Mouse (Mus musculus) kidney, adult 2 months (tissue): ENCODE measurements around the gene Elmod3. TPM values are rescaled to one million over a fixed set of nuclear protein-coding genes. Genes with fewer than 3 reads are reported as not detected.
A peak's percentile ranks its signal among the peaks of the same experiment; 100 is the strongest.

Source experiments
- DNase-seq: peaks from one replicate; pipeline ENCODE4 v3.0.0; 2021
- H3K27ac ChIP-seq: fragments of 200-500 bp; 2 replicates; pipeline ENCODE4 v1.5.1; 2012; ENCODE audit warnings: low read depth, low read length, control low read depth, inconsistent platforms; ENCODE audit not compliant: insufficient read depth
- H3K27me3 ChIP-seq: fragments of 200-500 bp; replicated peaks from 2 replicates; pipeline ENCODE4 v1.6.1; 2012; ENCODE audit warnings: mild to moderate bottlenecking, moderate library complexity, low read length, inconsistent platforms; ENCODE audit not compliant: control insufficient read depth, insufficient read depth
- H3K36me3 ChIP-seq: fragments of 200-500 bp; 2 replicates; pipeline ENCODE4 v1.6.1; 2012; ENCODE audit warnings: mild to moderate bottlenecking, moderate library complexity, low read length, inconsistent platforms; ENCODE audit not compliant: control insufficient read depth, insufficient read depth
- H3K4me1 ChIP-seq: fragments of 200-500 bp; 2 replicates; pipeline ENCODE4 v1.6.1; 2011; ENCODE audit warnings: low read length; ENCODE audit not compliant: control insufficient read depth, insufficient read depth
- H3K4me3 ChIP-seq: fragments of 200-500 bp; 2 replicates; pipeline ENCODE4 v1.5.1; 2011; ENCODE audit warnings: mild to moderate bottlenecking, low read depth, low read length, control low read depth; ENCODE audit not compliant: insufficient read depth
- CTCF ChIP-seq: fragments of 200-500 bp; conservative IDR thresholded peaks from 2 replicates; pipeline ENCODE4 v1.5.1; 2011; ENCODE audit warnings: low read depth, mild to moderate bottlenecking, control low read depth, low read length, moderate library complexity, mixed read lengths; ENCODE audit not compliant: insufficient read depth, insufficient read length
- POLR2A ChIP-seq: fragments of 200-500 bp; IDR thresholded peaks from one replicate; pipeline ENCODE4 v1.6.1; 2011; ENCODE audit warnings: low read depth, low read length, control low read depth
- WGBS: fragments of 180-500 bp; shearing (Covaris S2); methylation state at CpG from one replicate; pipeline ENCODE4 v1.1.7; 2018; 5-methylcytosine and 5-hydroxymethylcytosine counted together
- polyA plus RNA-seq: library from polyadenylated mRNA; depleted of rRNA; stranded (reverse); fragments of >200 nt; gene quantifications from 2 replicates; pipeline ENCODE4 v1.2.3, GENCODE M21; 2012

Elmod3 gene
- polyA plus RNA-seq, 1 experiment = 43.0 TPM

DNA sequence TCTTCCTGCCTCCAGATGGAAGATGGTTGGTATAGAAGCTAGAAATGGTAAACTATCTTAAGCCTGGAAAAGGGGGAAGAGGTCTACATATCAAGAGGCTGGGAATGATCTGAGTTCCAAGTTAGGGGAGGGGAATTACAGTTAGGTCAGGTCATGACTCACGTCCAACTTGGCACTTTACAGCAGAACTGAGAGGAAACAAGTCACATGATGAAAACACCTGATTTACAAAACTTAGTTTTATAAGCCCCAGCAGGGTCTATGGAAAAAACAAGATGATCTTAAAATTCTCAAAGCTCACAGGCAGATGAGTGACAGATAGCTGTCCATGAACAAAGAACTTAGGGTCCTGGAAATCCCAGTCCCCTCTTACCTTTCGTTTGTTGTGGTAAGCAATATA, 16.9 kb upstream of the Elmod3 start:
- DNase-seq = peak; percentile 44
- H3K27me3 ChIP-seq = no peaks in the 10 kb centered on the region
- H3K4me1 ChIP-seq = peaks cover 23% of the 10 kb centered on the region; the same call in 1 of the 2 replicates
- no peak overlapping the region for H3K27ac ChIP-seq
- H3K4me3 ChIP-seq = peak overlapping the region; percentile 94
- peaks cover 8% of the 10 kb centered on the region; the same call in 1 of the 2 replicates for H3K36me3 ChIP-seq
- TF ChIP-seq POLR2A (no peak), CTCF (no peak)
- WGBS = 23% methylated on average over 2 of the region's 2 CpGs

DNA sequence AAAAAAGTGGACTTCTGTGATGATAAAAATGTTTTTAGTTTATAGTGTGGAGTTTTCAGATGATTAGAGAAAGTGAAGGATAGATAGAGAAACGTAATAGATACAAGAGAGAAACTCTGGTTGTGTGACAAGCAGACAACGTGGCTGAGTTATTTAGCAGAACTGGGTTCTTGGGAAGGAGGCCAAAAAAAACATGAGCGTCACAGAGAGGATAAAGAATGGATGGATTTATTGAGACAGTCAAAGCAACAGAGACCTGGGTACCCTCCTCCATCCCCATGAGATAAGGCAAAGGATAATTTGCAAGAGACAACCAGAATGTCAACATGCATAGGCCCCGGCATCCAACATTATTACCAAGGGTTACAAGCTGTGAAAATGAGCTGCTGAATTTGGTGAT, 12.0 kb upstream of the Elmod3 start:
- TF ChIP-seq CTCF (no peak), POLR2A (no peak)
- DNase-seq = no peak

DNA sequence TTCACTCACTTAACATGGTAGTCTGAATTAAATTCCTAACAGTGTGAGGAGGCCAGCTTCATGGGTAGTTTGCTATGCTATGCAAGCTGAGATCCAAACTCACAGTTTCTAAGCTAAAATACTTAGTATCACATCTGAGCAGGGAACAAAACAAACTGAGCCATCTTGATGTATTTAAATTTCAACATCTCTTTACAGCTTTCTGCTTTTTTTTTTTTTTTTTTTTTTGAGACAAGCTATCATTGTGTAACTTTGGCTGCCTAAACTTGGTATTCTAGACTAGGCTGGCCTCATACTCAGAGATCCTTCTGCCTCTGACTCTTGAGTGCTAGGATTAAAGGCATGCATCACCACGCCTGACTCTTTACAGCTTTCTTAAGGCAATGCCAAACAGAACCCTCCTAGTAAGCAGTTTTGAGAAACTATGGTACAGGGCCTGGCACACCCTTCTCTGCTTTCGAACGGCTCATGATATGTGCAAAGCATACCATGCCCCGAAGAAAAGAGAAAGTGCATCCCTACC, 10.5 kb upstream of the Elmod3 start:
- peaks cover 8% of the 10 kb centered on the region for H3K36me3 ChIP-seq
- TF ChIP-seq POLR2A = no peak
- TF ChIP-seq CTCF = no peak

More for the DNA sequence above, 12.0 kb upstream of the Elmod3 start:
- H3K27me3 ChIP-seq = no peaks in the 10 kb centered on the region
- H3K27ac ChIP-seq = no peak overlapping the region
- peaks cover 8% of the 10 kb centered on the region; the same call in 1 of the 2 replicates for H3K36me3 ChIP-seq
- no peak overlapping the region for H3K4me3 ChIP-seq
- WGBS = 32% methylated on average over 4 of the region's 4 CpGs
- peaks cover 13% of the 10 kb centered on the region; the same call in 1 of the 2 replicates for H3K4me1 ChIP-seq

DNA sequence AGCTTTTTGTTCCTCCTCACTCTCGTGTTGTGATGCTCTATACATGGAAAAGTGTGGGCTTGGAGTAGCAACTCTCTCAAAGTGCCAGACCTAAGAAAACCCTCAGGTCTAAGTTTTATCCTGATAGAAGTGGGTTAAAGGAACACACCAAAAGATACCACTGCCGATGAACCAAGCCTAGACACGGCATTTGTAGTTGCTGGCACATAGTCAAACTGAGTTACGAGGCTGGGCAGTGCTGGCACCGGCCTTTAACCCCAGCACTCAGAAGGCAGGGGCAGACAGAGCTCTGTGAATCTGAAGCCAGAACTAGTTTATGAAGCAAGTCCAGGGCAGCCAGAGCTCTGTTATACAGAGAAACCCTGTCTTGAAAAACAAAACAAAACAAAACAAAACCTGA, 9.5 kb upstream of the Elmod3 start:
- Histone ChIP-seq H3K4me1 (peaks cover 8% of the 10 kb centered on the region; the same call in 1 of the 2 replicates), H3K27me3 (no peaks in the 10 kb centered on the region), H3K36me3 (peaks cover 8% of the 10 kb centered on the region), H3K27ac (0 out of 2 replicates have a peak overlapping the region, but pooled peaks have one; percentile 13), H3K4me3 (no peak overlapping the region)
- DNase-seq = peak; percentile 87
- 33% methylated on average over 5 of the region's 5 CpGs for WGBS
- TF ChIP-seq CTCF = no peak
- TF ChIP-seq POLR2A = no peak

More for the DNA sequence above, 10.5 kb upstream of the Elmod3 start:
- Histone ChIP-seq H3K27me3 (no peaks in the 10 kb centered on the region), H3K27ac (no peak overlapping the region), H3K4me3 (no peak overlapping the region), H3K4me1 (peaks cover 8% of the 10 kb centered on the region; the same call in 1 of the 2 replicates)
- DNase-seq = no peak
- WGBS = 74% methylated on average over 4 of the region's 4 CpGs

DNA sequence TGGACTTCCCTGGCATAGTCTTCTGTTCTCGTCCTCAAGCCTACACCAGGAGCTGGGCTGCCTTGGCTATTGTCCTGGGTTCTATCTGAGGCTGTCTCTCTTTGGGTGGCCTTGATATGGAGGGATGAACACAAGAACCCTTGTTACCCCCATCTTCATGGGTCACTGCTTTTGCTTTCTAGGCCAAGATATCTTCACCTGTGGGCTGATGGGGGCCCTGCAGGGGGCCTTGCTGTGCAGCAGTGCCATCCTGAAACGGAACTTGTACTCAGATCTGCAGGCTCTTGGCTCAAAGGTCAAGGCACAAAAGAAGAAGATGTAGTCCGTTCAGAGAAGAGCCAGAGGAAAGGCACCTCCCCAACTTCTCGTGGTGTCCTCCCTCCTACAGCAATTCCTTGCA, 8.8 kb upstream of the Elmod3 start:
- no peaks in the 10 kb centered on the region for H3K27me3 ChIP-seq
- DNase-seq = peak; percentile 87
- H3K4me3 ChIP-seq = no peak overlapping the region
- peaks cover 8% of the 10 kb centered on the region; the same call in 1 of the 2 replicates for H3K4me1 ChIP-seq
- peaks cover 8% of the 10 kb centered on the region for H3K36me3 ChIP-seq
- no peak for TF ChIP-seq CTCF
- no peak for TF ChIP-seq POLR2A
- WGBS = 52% methylated on average over 4 of the region's 4 CpGs
- H3K27ac ChIP-seq = no peak overlapping the region

DNA sequence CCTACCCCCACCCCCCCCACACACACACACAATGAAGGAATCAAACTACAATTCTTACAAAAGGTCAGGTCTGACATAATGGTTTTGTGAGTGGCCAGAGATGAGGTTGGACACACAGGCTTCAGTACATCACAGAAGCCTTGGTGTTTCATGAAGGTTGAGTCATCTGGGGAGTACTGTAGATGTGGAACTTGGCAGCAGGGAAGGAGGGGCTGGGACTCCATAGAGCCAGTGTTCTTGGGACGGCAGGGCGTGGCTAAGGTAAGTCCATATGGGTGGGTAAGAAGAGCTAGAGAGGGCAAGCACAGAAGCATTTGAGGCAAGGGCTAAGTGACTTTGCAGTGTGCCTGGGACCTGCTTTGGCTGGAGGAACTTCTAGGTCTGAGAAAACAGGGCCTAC, 5.9 kb upstream of the Elmod3 start:
- Histone ChIP-seq H3K27me3 (no peaks in the 10 kb centered on the region), H3K27ac (no peak overlapping the region), H3K4me1 (peaks cover 10% of the 10 kb centered on the region; the same call in 1 of the 2 replicates), H3K36me3 (peaks cover 2% of the 10 kb centered on the region), H3K4me3 (no peak overlapping the region)
- DNase-seq = no peak
- no peak for TF ChIP-seq POLR2A
- no peak for TF ChIP-seq CTCF
- 89% methylated on average over 2 of the region's 2 CpGs for WGBS

DNA sequence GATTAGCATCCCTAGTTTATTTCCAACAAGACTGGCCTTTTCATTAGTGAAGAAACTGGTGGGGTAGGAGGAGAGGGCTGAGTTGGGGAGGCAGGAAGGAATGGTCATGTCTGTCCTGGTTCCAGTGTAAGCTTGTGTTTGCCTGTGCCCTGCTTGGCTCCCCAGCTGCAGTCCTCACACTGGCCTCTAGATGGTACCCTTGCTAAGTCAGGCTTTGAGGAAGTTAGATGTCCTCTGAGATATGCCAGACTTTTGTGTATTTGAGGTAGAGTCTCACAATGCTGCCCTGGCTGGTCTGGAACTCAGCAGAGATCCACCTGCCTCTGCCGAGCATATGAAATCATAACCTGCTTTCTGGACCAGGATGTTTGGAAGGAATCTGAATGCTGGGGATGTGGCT, 3.5 kb upstream of the Elmod3 start:
- no peak overlapping the region for H3K4me3 ChIP-seq
- H3K36me3 ChIP-seq = peaks cover 2% of the 10 kb centered on the region
- DNase-seq = peak; percentile 92
- no peak overlapping the region for H3K27ac ChIP-seq
- WGBS = 14% methylated on average over 1 of the region's 1 CpGs
- no peak for TF ChIP-seq POLR2A
- peak; percentile 97; the same call in 1 of the 2 replicates for TF ChIP-seq CTCF
- no peaks in the 10 kb centered on the region for H3K27me3 ChIP-seq
- H3K4me1 ChIP-seq = peaks cover 14% of the 10 kb centered on the region; the same call in 1 of the 2 replicates

DNA sequence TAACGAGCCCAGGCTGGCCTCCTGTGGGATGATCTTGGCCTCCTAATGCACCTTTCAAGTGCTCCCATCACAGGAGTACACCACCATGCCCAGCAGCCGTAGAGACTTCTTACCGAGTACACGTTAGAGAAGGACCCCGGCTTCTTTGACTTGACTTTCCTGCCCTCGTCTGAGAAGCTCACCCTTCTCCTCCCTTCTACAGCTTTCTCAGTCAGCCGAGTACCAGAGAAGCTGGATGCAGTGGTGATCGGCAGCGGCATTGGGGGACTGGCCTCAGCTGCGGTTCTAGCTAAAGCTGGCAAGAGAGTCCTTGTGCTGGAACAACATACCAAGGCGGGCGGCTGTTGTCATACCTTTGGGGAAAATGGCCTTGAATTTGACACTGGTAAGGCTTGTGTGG, 2.6 kb upstream of the Elmod3 start:
- Histone ChIP-seq H3K27me3 (no peaks in the 10 kb centered on the region), H3K36me3 (peaks cover 2% of the 10 kb centered on the region), H3K4me3 (no peak overlapping the region), H3K27ac (no peak overlapping the region), H3K4me1 (peaks cover 21% of the 10 kb centered on the region; the same call in 1 of the 2 replicates)
- WGBS = 89% methylated on average over 12 of the region's 12 CpGs
- DNase-seq = no peak
- TF ChIP-seq POLR2A (no peak), CTCF (no peak)
